Mouse (Mus musculus) liver, postnatal 0 days (tissue): ENCODE data around the gene Gnpda2. TPM values are rescaled to one million over a fixed set of nuclear protein-coding genes. Genes with fewer than 3 reads are reported as not detected.

ENCODE experiments used
- ATAC-seq: fragments of 200-750 bp; cut with Nextera tagmentation; 2 replicates; pipeline ENCODE4 v1.8.0; 2017; ENCODE audit warnings: mild to moderate bottlenecking, moderate library complexity
- DNase-seq: peaks from one replicate; pipeline ENCODE4 v3.0.0-alpha.2; 2016
- H3K27ac ChIP-seq: fragments of 300-500 bp; sonication (generic); 2 replicates; pipeline ENCODE4 v1.5.1; 2014; ENCODE audit warnings: antibody characterized with exemption, moderate library complexity, mild to moderate bottlenecking, low read depth
- H3K27me3 ChIP-seq: fragments of 300-500 bp; sonication (generic); 2 replicates; pipeline ENCODE4 v1.6.1; 2014; ENCODE audit warnings: low read length, control low read depth, mixed read lengths; ENCODE audit not compliant: insufficient read depth
- H3K36me3 ChIP-seq: fragments of 300-500 bp; sonication (generic); replicated peaks from 2 replicates; pipeline ENCODE4 v1.6.1; 2014; ENCODE audit warnings: mild to moderate bottlenecking, control low read depth, low read length, moderate library complexity, mixed read lengths; ENCODE audit not compliant: insufficient read depth
- H3K4me1 ChIP-seq: fragments of 300-500 bp; sonication (generic); 2 replicates; pipeline ENCODE4 v1.6.1; 2014; ENCODE audit warnings: antibody characterized with exemption, mild to moderate bottlenecking, control low read depth; ENCODE audit not compliant: insufficient read depth
- H3K4me2 ChIP-seq: fragments of 300-500 bp; sonication (generic); 2 replicates; pipeline ENCODE4 v1.6.1; 2014; ENCODE audit warnings: low read depth, mild to moderate bottlenecking, low read length, moderate library complexity, mixed read lengths
- H3K4me3 ChIP-seq: fragments of 300-500 bp; sonication (generic); 2 replicates; pipeline ENCODE4 v1.5.1; 2014; ENCODE audit warnings: low read depth, low read length
- H3K9ac ChIP-seq: fragments of 300-500 bp; sonication (generic); replicated peaks from 2 replicates; pipeline ENCODE4 v1.6.1; 2014; ENCODE audit warnings: mild to moderate bottlenecking, moderate library complexity
- H3K9me3 ChIP-seq: fragments of 300-500 bp; sonication (generic); 2 replicates; pipeline ENCODE4 v1.6.1; 2016; ENCODE audit warnings: mild to moderate bottlenecking, control low read depth, low read length, mixed read lengths
- CTCF ChIP-seq: sonication (generic); IDR thresholded peaks from 2 replicates; pipeline ENCODE4 v1.5.1; 2016; ENCODE audit warnings: antibody characterized with exemption, low read depth
- EP300 ChIP-seq: IDR thresholded peaks from 2 replicates; pipeline ENCODE4 v1.6.1; 2016; ENCODE audit warnings: antibody characterized with exemption, low read depth, mild to moderate bottlenecking
- WGBS: fragments of 180-500 bp; shearing (Covaris S2); extraction: QIAGEN DNeasy Blood & Tissue Kit; methylation state at CpG from one replicate; pipeline ENCODE4 v1.1.7; 2014; ENCODE audit not compliant: insufficient replicate concordance; 5-methylcytosine and 5-hydroxymethylcytosine counted together
- polyA plus RNA-seq: library from polyadenylated mRNA; unstranded; fragments of >200 nt; fragmentation: Nextera tagmentation; extraction: Ambion mirVana; gene quantifications from 2 replicates; pipeline ENCODE4 v1.2.1, GENCODE M21; 2015

The Gnpda2 gene
- polyA plus RNA-seq, result 11.6 and 11.7 TPM in 2 replicates

DNA sequence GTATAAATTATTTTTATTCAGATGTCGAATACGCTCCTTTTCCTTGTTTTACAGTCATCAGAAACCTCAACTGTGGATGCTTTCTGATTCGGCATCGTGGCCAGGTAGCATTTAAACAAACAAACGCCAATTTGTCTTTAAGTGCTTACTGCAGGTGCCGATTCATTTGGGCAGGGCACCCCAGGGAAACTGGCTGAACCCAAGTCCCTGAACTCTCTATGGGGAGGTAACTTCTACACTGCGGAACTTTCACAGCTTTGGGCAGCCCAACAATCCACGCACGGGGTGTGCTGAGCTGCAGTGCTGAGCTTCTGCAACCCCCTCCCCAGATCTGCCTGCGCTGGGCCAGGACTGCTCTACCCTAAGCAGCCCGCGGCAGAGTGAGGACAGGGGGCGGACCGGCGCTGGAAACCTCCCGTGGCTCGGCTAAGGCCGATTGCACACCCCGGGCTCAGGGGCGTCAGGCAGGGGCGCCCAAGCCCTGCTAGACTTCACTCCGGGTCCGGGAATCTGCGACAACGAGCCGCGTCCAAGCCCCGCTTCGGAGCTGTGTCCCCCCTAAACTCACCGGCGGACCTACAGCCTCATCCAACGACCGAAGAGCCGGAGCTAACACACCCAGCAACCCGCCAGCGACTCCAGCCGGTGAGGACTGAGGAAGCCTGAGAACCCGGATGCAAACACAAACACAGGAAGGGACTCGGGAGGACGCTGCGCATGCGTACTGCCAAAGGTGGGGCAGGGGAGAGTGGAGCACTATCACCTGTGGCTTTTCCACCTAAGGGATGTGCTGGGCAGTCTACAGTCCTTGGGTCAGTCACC lies at the start of gene Gnpda2:
Gnpda2 (minus strand) TSS at position 701 of the 822 bp plus-strand sequence.
- Histone ChIP-seq H3K27ac (peak within 1 kb of the TSS; percentile 64), H3K9me3 (no peaks in the 10 kb centered on the region), H3K9ac (peak within 1 kb of the TSS; percentile 87), H3K4me3 (peak within 1 kb of the TSS; percentile 72), H3K36me3 (peaks cover 9% of the 10 kb centered on the region), H3K4me1 (0 out of 2 replicates have a peak, but pooled peaks cover 5% of the 10 kb centered on the region), H3K27me3 (no peaks in the 10 kb centered on the region), H3K4me2 (peak within 1 kb of the TSS; percentile 86)
- TF ChIP-seq CTCF, result peak; percentile 49
- no peak for TF ChIP-seq EP300
- peak; percentile 83 for DNase-seq
- 5% methylated on average over 42 of the region's 42 CpGs for WGBS
- peak; percentile 94 for ATAC-seq

DNA sequence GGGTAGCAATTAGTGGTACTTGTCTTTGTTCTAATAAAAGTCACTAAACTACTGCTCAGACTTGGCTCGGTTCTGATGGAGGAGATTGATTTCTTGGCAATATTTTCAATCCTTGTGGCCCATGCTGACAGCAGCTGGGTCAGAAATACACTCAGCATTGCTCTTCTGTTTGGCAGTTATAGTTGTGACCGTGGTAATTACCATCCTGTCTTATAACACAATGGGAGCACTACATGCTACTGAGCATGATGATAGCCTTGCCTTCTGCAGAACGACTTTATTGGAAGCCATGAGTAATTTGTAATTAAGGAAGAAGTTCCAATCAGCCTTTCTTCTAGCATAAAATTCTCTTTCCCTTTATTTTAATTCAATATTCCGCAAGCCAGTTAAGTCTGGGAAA lies 42.6 kb upstream of the Gnpda2 start:
- WGBS, result 57% methylated on average over 4 of the region's 4 CpGs
- TF ChIP-seq EP300 (no peak), CTCF (no peak)
- ATAC-seq, result no peak
- Histone ChIP-seq H3K9me3 (no peaks in the 10 kb centered on the region), H3K27ac (no peak overlapping the region), H3K27me3 (no peaks in the 10 kb centered on the region), H3K4me2 (no peak overlapping the region), H3K36me3 (no peaks in the 10 kb centered on the region), H3K9ac (no peak overlapping the region), H3K4me3 (no peak overlapping the region), H3K4me1 (no peaks in the 10 kb centered on the region)
- no peak for DNase-seq

DNA sequence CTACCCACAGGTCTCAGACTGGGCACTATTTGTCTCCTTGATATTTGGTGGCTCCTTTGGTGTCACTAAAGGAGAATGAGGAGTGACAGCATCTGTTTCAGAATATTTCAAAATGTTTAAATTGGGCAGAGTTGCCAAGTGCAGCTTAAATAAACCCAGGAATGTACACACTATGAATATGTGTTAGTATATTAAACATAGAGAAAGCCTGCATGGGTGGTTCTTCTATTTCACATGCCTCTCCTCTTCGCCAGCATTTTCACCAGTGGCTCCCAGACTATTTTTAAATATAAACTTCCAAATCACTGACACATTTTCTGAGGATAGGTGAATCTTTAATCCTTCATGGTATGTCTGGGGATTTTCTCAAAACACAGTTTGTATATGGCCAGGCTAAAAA lies 28.8 kb upstream of the Gnpda2 start:
- Histone ChIP-seq H3K27ac (no peak overlapping the region), H3K36me3 (no peaks in the 10 kb centered on the region), H3K27me3 (no peaks in the 10 kb centered on the region), H3K9me3 (no peaks in the 10 kb centered on the region), H3K4me3 (no peak overlapping the region), H3K4me1 (no peaks in the 10 kb centered on the region), H3K4me2 (no peak overlapping the region), H3K9ac (no peak overlapping the region)
- 70% methylated on average over 1 of the region's 1 CpGs for WGBS
- DNase-seq, result no peak
- ATAC-seq, result no peak
- TF ChIP-seq EP300, result no peak
- TF ChIP-seq CTCF, result no peak

DNA sequence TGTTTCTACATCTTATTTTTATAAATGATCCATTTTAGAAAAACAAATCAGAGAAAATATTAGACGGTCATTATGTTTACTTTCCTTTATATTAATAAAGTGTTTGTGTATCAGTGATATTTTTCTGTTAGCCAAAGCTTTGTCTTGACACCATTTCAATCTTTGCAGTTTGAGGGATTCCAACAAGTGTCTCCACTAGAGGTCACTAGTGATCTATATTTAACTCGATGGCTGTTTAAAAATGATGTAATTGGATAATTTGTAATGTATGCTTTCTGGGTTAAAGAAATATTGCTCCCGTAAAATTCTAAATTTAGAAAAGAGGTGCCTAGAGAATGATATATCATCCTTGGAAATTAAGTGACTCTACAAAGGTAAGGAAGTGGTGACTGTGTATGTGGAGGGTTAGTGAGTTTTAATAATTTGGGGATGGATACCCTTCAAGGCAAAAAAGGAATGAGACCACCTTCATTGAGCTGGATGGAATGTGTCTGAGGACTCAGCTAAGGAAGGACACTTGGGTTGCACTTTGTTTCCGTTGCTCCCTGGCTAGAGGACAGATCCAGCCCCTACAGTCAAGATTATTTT lies 21.2 kb upstream of the Gnpda2 start:
- H3K4me1 ChIP-seq, result no peaks in the 10 kb centered on the region
- H3K9me3 ChIP-seq, result no peaks in the 10 kb centered on the region
- TF ChIP-seq EP300 (no peak), CTCF (peak; percentile 44)
- no peak overlapping the region for H3K4me3 ChIP-seq
- H3K27ac ChIP-seq, result no peak overlapping the region
- 16% methylated on average over 4 of the region's 4 CpGs for WGBS
- no peaks in the 10 kb centered on the region for H3K36me3 ChIP-seq
- no peak overlapping the region for H3K9ac ChIP-seq
- no peak overlapping the region for H3K4me2 ChIP-seq
- no peaks in the 10 kb centered on the region for H3K27me3 ChIP-seq
- no peak for ATAC-seq
- no peak for DNase-seq

DNA sequence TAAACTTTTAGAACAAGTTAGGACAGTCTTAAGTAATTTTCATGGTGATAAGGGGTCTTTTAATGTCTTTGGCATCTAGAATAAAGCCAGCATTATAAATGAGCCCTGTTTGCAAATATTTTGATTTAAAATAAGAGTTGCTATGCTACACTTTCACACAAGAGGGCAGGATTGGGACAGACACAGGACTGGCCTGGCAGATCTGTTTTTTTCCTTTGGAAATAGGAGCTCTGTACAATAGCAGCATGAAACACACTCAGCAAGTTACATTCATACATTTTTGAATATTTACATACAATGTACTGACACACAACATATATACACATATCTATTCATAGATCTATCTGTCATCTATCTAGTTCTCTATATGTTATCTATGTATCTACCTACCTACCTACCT lies 8.9 kb upstream of the Gnpda2 start:
- H3K36me3 ChIP-seq, result no peaks in the 10 kb centered on the region
- H3K9ac ChIP-seq, result no peak overlapping the region
- ATAC-seq (no peak), DNase-seq (no peak)
- no peak overlapping the region for H3K27ac ChIP-seq
- no peaks in the 10 kb centered on the region for H3K27me3 ChIP-seq
- peak; percentile 34 for TF ChIP-seq CTCF
- no peak for TF ChIP-seq EP300
- H3K4me1 ChIP-seq, result no peaks in the 10 kb centered on the region
- H3K4me3 ChIP-seq, result no peak overlapping the region
- no peak overlapping the region for H3K4me2 ChIP-seq
- H3K9me3 ChIP-seq, result no peaks in the 10 kb centered on the region

DNA sequence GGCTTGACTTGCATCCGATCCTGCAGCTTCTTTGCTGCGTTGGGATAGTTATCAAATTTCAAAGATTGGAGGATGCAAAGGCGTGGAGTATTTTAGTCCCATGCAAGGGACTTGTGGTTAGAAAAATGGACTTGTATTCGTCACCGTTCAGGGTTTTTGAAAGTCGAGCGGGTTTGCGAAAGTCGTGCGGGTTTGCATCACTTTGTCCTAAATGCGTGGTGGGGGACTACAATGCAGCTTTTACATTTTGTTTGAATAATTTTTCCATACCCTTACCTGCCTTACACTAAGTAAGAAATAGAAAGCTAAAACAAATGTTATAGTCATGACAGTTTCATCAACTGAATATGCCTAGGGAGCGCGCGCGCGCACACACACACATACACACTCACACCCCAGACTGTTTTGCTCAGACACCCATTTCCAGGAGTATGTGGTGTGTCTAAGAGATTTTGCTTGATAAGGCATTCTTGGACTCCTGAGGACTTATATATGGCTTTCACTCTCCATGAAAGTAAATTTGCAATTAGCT lies 34.7 kb downstream of the Gnpda2 start:
- Histone ChIP-seq H3K27me3 (no peaks in the 10 kb centered on the region), H3K9me3 (no peaks in the 10 kb centered on the region), H3K27ac (peak overlapping the region; percentile 81), H3K4me1 (no peaks in the 10 kb centered on the region), H3K4me2 (peak overlapping the region; percentile 82), H3K9ac (peak overlapping the region; percentile 95), H3K36me3 (peaks cover 17% of the 10 kb centered on the region), H3K4me3 (peak overlapping the region; percentile 96)
- TF ChIP-seq EP300 (no peak), CTCF (no peak)
- WGBS, result 10% methylated on average over 16 of the region's 16 CpGs
- DNase-seq (peak; percentile 30), ATAC-seq (no peak)
